Mouse (Mus musculus) bone marrow, adult 2 months (tissue): ENCODE results near the gene Ly6g6d.
A peak's percentile ranks its signal among the peaks of the same experiment; 100 is the strongest.

Experiments
- CTCF ChIP-seq: fragments of 200-500 bp; IDR thresholded peaks from 2 replicates; pipeline ENCODE4 v1.5.1; 2011; ENCODE audit warnings: low read length, control low read depth; ENCODE audit not compliant: control insufficient read depth, insufficient read depth
- POLR2A ChIP-seq: fragments of 200-500 bp; IDR thresholded peaks from 2 replicates; pipeline ENCODE4 v1.6.1; 2011; ENCODE audit warnings: low read depth, mild to moderate bottlenecking, control low read depth, low read length, borderline replicate concordance; ENCODE audit not compliant: control insufficient read depth

- TF ChIP-seq POLR2A: peak; percentile 43; the same call in 1 of the 2 replicates
- no peak for TF ChIP-seq CTCF
These were observed 31.0 kb downstream of the Ly6g6d start, which contains the start of gene Msh5 for GRCm38 (mm10) chr17:35046681-35047455.
